Mouse (Mus musculus) myocyte (in vitro differentiated cells): ENCODE measurements at regions not wholly inside any gene's neighbourhood (a gene's known extent, or its start where the extent isn't known, plus 50 kb on each side); places are given as distances from the start of the nearest gene placed in this dataset.

ENCODE experiments used
- MAX ChIP-seq: IDR thresholded peaks from one replicate; pipeline ENCODE4 v1.6.1; 2011; ENCODE audit warnings: low read depth, mild to moderate bottlenecking, control low read depth
- POLR2A ChIP-seq: IDR thresholded peaks from one replicate; pipeline ENCODE4 v1.6.1; 2011; ENCODE audit warnings: low read depth, mild to moderate bottlenecking, control low read depth, moderate library complexity; ENCODE audit not compliant: insufficient read length
- POLR2AphosphoS2 ChIP-seq: IDR thresholded peaks from one replicate; pipeline ENCODE4 v1.6.1; 2011; ENCODE audit warnings: low read depth, control low read depth; ENCODE audit not compliant: insufficient read length
- USF1 ChIP-seq: IDR thresholded peaks from one replicate; pipeline ENCODE4 v1.6.1; 2011; ENCODE audit warnings: low read depth, mild to moderate bottlenecking, control low read depth, moderate library complexity

- TF ChIP-seq USF1 = no peak
- TF ChIP-seq POLR2A = no peak
- TF ChIP-seq POLR2AphosphoS2 = no peak
- no peak for TF ChIP-seq MAX
Observed at GRCm38 (mm10) chr14:108022066-108022465, 891.9 kb downstream of the Slitrk1 start.
